Mouse (Mus musculus) E14TG2a.4 (cell line): ENCODE results near the gene Ppp2r5c.

Source experiments
- CTCF ChIP-seq: conservative IDR thresholded peaks from 2 replicates; pipeline ENCODE4 v1.5.1; 2014; ENCODE audit warnings: low read length
- NANOG ChIP-seq: IDR thresholded peaks from 2 replicates; pipeline ENCODE4 v1.6.1; 2014; ENCODE audit warnings: borderline replicate concordance, low read length, mixed read lengths
- POU5F1 ChIP-seq: IDR thresholded peaks from 2 replicates; pipeline ENCODE4 v1.6.1; 2014; ENCODE audit warnings: low read length, borderline replicate concordance

GRCm38 (mm10) chr12:110476561-110476960 is 29.6 kb downstream of the Ppp2r5c start:
- TF ChIP-seq CTCF (no peak), POU5F1 (no peak), NANOG (no peak)
